Mouse (Mus musculus): ENCODE results near the gene Dcxr.
"Not testable (repeated sequence)": the region's sequence is repeated elsewhere in the genome, so short reads cannot be mapped to it uniquely, and the experiment has no call there.

GRCm38 (mm10) chr11:120675875-120676274, 51.2 kb downstream of the Dcxr start:
- not testable (repeated sequence) for TF ChIP-seq CTCF (IDR thresholded peaks at IDR 0.05; ENCODE audit: control insufficient read depth, insufficient read depth, insufficient read length); FOSL1 (IDR thresholded peaks at IDR 0.05; ENCODE audit: insufficient read depth, low read length, poor library complexity, severe bottlenecking); CEBPB (IDR thresholded peaks at IDR 0.05; ENCODE audit: low read depth)

Measured in C2C12 (cell line).